Mouse (Mus musculus) bone marrow, adult 2 months (tissue): ENCODE data around the gene Lrr1.

ENCODE experiments used
- CTCF ChIP-seq: fragments of 200-500 bp; IDR thresholded peaks from 2 replicates; pipeline ENCODE4 v1.5.1; 2011; ENCODE audit warnings: low read length, control low read depth; ENCODE audit not compliant: control insufficient read depth, insufficient read depth
- POLR2A ChIP-seq: fragments of 200-500 bp; IDR thresholded peaks from 2 replicates; pipeline ENCODE4 v1.6.1; 2011; ENCODE audit warnings: low read depth, mild to moderate bottlenecking, control low read depth, low read length, borderline replicate concordance; ENCODE audit not compliant: control insufficient read depth

- no peak for TF ChIP-seq CTCF
- no peak for TF ChIP-seq POLR2A
Measured at GRCm38 (mm10) chr12:69185371-69185770, 16.8 kb downstream of the Lrr1 start.
